Mouse (Mus musculus): Measurements from ENCODE around the gene Map7d1. TPM values are rescaled to one million over a fixed set of nuclear protein-coding genes. Genes with fewer than 3 reads are reported as not detected.
"Not testable (repeated sequence)": the region's sequence is repeated elsewhere in the genome, so short reads cannot be mapped to it uniquely, and the experiment has no call there.

Map7d1 gene
- polyA plus RNA-seq, 1 experiment from 2014 or later: 94.1 TPM

- ATAC-seq (peak; percentile 86), DNase-seq (ENCODE audit: low read depth, low spot score) (peak; percentile 81)
- H3K27me3 ChIP-seq: no peaks in the 10 kb centered on the region
- ChIA-PET POLR2A (interaction anchor here (1.0 to 3.0 kb wide), 3 partner anchors 10 to 34 kb away, joined by 3 to 14 read pairs (median 4); partner anchors contain the start of gene Trappc3), CTCF (interaction anchor here (1.0 to 5.8 kb wide), 5 partner anchors 19 to 141 kb away, joined by 3 to 41 read pairs (median 3); partner anchors contain the start of genes Adprhl2 and Trappc3)
- no peak for TF ChIP-seq CTCF (IDR thresholded peaks at IDR 0.05)
- in situ Hi-C loops (cut with MboI; ENCODE audit: low pct_unique_long_range_greater_than_20kb): loop anchor here (5.0 kb wide), 2 partner anchors 35 to 80 kb away; partner anchors contain the start of gene Trappc3
Observed at GRCm38 (mm10) chr4:126227077-126227761, 28.9 kb downstream of the Map7d1 start.

- ATAC-seq: no peak
- in situ Hi-C loops (cut with MboI; ENCODE audit: low pct_unique_long_range_greater_than_20kb): loop anchor here (5.0 kb wide), 2 partner anchors 36 to 81 kb away; partner anchors contain the start of gene Trappc3
- ChIA-PET CTCF (interaction anchor here (1.0 to 5.8 kb wide), 3 partner anchors 34 to 95 kb away, joined by 3 to 41 read pairs (median 3); partner anchors contain the start of genes Adprhl2 and Trappc3), POLR2A (interaction anchor here (3.0 kb wide), 1 partner anchor 35 kb away, joined by 14 read pairs; the partner anchor contains the start of gene Trappc3)
- no peaks in the 10 kb centered on the region for H3K27me3 ChIP-seq
- no peak for TF ChIP-seq CTCF (IDR thresholded peaks at IDR 0.05)
- DNase-seq (ENCODE audit: low read depth, low spot score): no peak
Observed at GRCm38 (mm10) chr4:126226640-126227039, 29.5 kb downstream of the Map7d1 start.

GRCm38 (mm10) chr4:126222631-126223030 lies 33.5 kb downstream of the Map7d1 start:
- ATAC-seq: no peak
- no peaks in the 10 kb centered on the region for H3K27me3 ChIP-seq
- in situ Hi-C loops (cut with MboI; ENCODE audit: low pct_unique_long_range_greater_than_20kb): no loop called here
- CTCF ChIA-PET: no interaction called here
- no peak for TF ChIP-seq CTCF (IDR thresholded peaks at IDR 0.05)
- POLR2A ChIA-PET: no interaction called here
- DNase-seq (ENCODE audit: low read depth, low spot score): no peak

- no peak for DNase-seq (ENCODE audit: low read depth, low spot score)
- TF ChIP-seq CTCF (IDR thresholded peaks at IDR 0.05): no peak
- in situ Hi-C loops (cut with MboI; ENCODE audit: low pct_unique_long_range_greater_than_20kb): no loop called here
- H3K27me3 ChIP-seq: no peaks in the 10 kb centered on the region
- ChIA-PET CTCF (no interaction called here), POLR2A (no interaction called here)
- no peak for ATAC-seq
Observed at GRCm38 (mm10) chr4:126220045-126220444, 36.1 kb downstream of the Map7d1 start.

- ATAC-seq; CTCF ChIA-PET; POLR2A ChIA-PET; H3K27me3 ChIP-seq; in situ Hi-C loops (cut with MboI; ENCODE audit: low pct_unique_long_range_greater_than_20kb); DNase-seq (ENCODE audit: low read depth, low spot score): not testable (repeated sequence)
Observed at GRCm38 (mm10) chr4:126219540-126219939, 36.6 kb downstream of the Map7d1 start.

GRCm38 (mm10) chr4:126217771-126218170 lies 38.4 kb downstream of the Map7d1 start:
- in situ Hi-C loops (cut with MboI; ENCODE audit: low pct_unique_long_range_greater_than_20kb): no loop called here
- CTCF ChIA-PET: no interaction called here
- POLR2A ChIA-PET: interaction anchor here (0.9 to 1.2 kb wide), 3 partner anchors 10 to 16 kb away, joined by 3 read pairs; no protein-coding TSS in a partner anchor
- no peaks in the 10 kb centered on the region for H3K27me3 ChIP-seq
- ATAC-seq: peak; percentile 74
- TF ChIP-seq CTCF (IDR thresholded peaks at IDR 0.05): no peak
- no peak for DNase-seq (ENCODE audit: low read depth, low spot score)

- DNase-seq (ENCODE audit: low read depth, low spot score) (no peak), ATAC-seq (no peak)
- TF ChIP-seq CTCF (IDR thresholded peaks at IDR 0.05): no peak
- CTCF ChIA-PET: no interaction called here
- in situ Hi-C loops (cut with MboI; ENCODE audit: low pct_unique_long_range_greater_than_20kb): no loop called here
- H3K27me3 ChIP-seq: no peaks in the 10 kb centered on the region
- POLR2A ChIA-PET: no interaction called here
Observed at GRCm38 (mm10) chr4:126207081-126207480, 49.1 kb downstream of the Map7d1 start.

- ChIA-PET POLR2A (no interaction called here), CTCF (interaction anchor here (1.2 to 1.6 kb wide), 4 partner anchors 10 to 119 kb away, joined by 3 to 4 read pairs (median 3); no protein-coding TSS in a partner anchor)
- ATAC-seq (no peak), DNase-seq (ENCODE audit: low read depth, low spot score) (no peak)
- H3K27me3 ChIP-seq: no peaks in the 10 kb centered on the region
- TF ChIP-seq CTCF (IDR thresholded peaks at IDR 0.05): no peak
- in situ Hi-C loops (cut with MboI; ENCODE audit: low pct_unique_long_range_greater_than_20kb): no loop called here
Observed at GRCm38 (mm10) chr4:126205386-126205785, 50.8 kb downstream of the Map7d1 start.

- CTCF ChIA-PET: interaction anchor here (1.2 to 1.6 kb wide), 4 partner anchors 10 to 119 kb away, joined by 3 to 4 read pairs (median 3); no protein-coding TSS in a partner anchor
- TF ChIP-seq CTCF (IDR thresholded peaks at IDR 0.05): no peak
- DNase-seq (ENCODE audit: low read depth, low spot score) (no peak), ATAC-seq (no peak)
- POLR2A ChIA-PET: interaction anchor here (1.3 kb wide), 1 partner anchor 13 kb away, joined by 3 read pairs; no protein-coding TSS in a partner anchor
- in situ Hi-C loops (cut with MboI; ENCODE audit: low pct_unique_long_range_greater_than_20kb): no loop called here
- no peaks in the 10 kb centered on the region for H3K27me3 ChIP-seq
Observed at GRCm38 (mm10) chr4:126204661-126205230, 51.4 kb downstream of the Map7d1 start.

- no peak for TF ChIP-seq CTCF (IDR thresholded peaks at IDR 0.05)
- POLR2A ChIA-PET: interaction anchor here (1.0 to 1.3 kb wide), 2 partner anchors 13 to 73 kb away, joined by 3 read pairs; no protein-coding TSS in a partner anchor
- no peak for ATAC-seq
- in situ Hi-C loops (cut with MboI; ENCODE audit: low pct_unique_long_range_greater_than_20kb): no loop called here
- DNase-seq (ENCODE audit: low read depth, low spot score): no peak
- H3K27me3 ChIP-seq: no peaks in the 10 kb centered on the region
- CTCF ChIA-PET: interaction anchor here (1.1 to 1.4 kb wide), 2 partner anchors 57 to 74 kb away, joined by 3 to 4 read pairs; no protein-coding TSS in a partner anchor
Observed at GRCm38 (mm10) chr4:126204016-126204415, 52.1 kb downstream of the Map7d1 start.
